In genomic region chr7:138850083-138850482, GRCm38 (mm10) we compare ENCODE assay signal across 19 mouse cellular contexts. TPM values are rescaled to one million over a fixed set of nuclear protein-coding genes. Genes with fewer than 3 reads are reported as not detected.
A peak's percentile ranks its signal among the peaks of the same experiment; 100 is the strongest.
DNase-seq lines count a peak whose midpoint lies in the region; ATAC-seq and TF ChIP-seq lines count a peak whose summit lies in the region.
"Had no signal": no experiment of that assay in that cellular context is flagged by ENCODE, and none has a peak within 500 bp of the region (broad histone marks: within the 10 kb centered on the region; RNA-seq: fewer than 3 reads in every experiment).

No protein-coding gene starts in this region.

- peaks cover 10% of the 10 kb centered on the region for H3K4me1 ChIP-seq in forebrain, embryonic 11.5 days (replicated peaks; ENCODE audit: control insufficient read depth, insufficient read depth, low read length)
- peaks cover 31% of the 10 kb centered on the region for H3K4me1 ChIP-seq in forebrain, embryonic 16.5 days (replicated peaks; ENCODE audit: control insufficient read depth, insufficient read depth, low read length)
- H3K4me1 ChIP-seq in liver, embryonic 13.5 days (replicated peaks): peaks cover 40% of the 10 kb centered on the region
- peaks cover 15% of the 10 kb centered on the region for H3K4me1 ChIP-seq in liver, embryonic 11.5 days (replicated peaks; ENCODE audit: control insufficient read depth, insufficient read depth, low read length)
- H3K4me1 ChIP-seq in ES-Bruce4 (ENCODE audit: control insufficient read depth, insufficient read depth, low read length): peaks cover 2% of the 10 kb centered on the region
- peaks cover 32% of the 10 kb centered on the region for H3K4me1 ChIP-seq in embryonic facial prominence, embryonic 15.5 days

- DNase-seq in forebrain, embryonic 11.5 days (ENCODE audit: low spot score): peak; percentile 28
- DNase-seq in liver, embryonic 13.5 days: no peak
- no peak for DNase-seq in liver, embryonic 11.5 days (ENCODE audit: low spot score)
- no peak for DNase-seq in thymus, postnatal 25 days
- DNase-seq in spleen, adult 18-20 months: no peak
- DNase-seq: adrenal gland, postnatal 14 days; cerebellum, adult 2 months; cerebellum, postnatal 25 days; kidney, postnatal 25 days; lung, postnatal 10 days; retina, postnatal 1 day; right cerebral cortex, postnatal 25 days had no signal

- peak; percentile 96 for TF ChIP-seq EP300 in ES-Bruce4 (IDR thresholded peaks at IDR 0.05; ENCODE audit: insufficient read depth, low read depth, low read length)

- no peaks in the 10 kb centered on the region for H3K9me3 ChIP-seq in forebrain, embryonic 11.5 days (ENCODE audit: control insufficient read depth, low read length)
- no peaks in the 10 kb centered on the region for H3K9me3 ChIP-seq in forebrain, embryonic 16.5 days (ENCODE audit: control insufficient read depth, low read length)
- H3K9me3 ChIP-seq in liver, embryonic 13.5 days (replicated peaks): no peaks in the 10 kb centered on the region
- no peaks in the 10 kb centered on the region for H3K9me3 ChIP-seq in liver, embryonic 11.5 days (ENCODE audit: control insufficient read depth, low read length)
- H3K9me3 ChIP-seq in ES-Bruce4 (replicated peaks; ENCODE audit: control insufficient read depth, insufficient read depth, low read length, poor library complexity, severe bottlenecking): no peaks in the 10 kb centered on the region
- no peaks in the 10 kb centered on the region for H3K9me3 ChIP-seq in embryonic facial prominence, embryonic 15.5 days (replicated peaks)

- no peak overlapping the region for H3K27ac ChIP-seq in forebrain, embryonic 11.5 days (ENCODE audit: low read depth, low read length)
- no peak overlapping the region for H3K27ac ChIP-seq in forebrain, embryonic 16.5 days (ENCODE audit: low read length)
- H3K27ac ChIP-seq in liver, embryonic 13.5 days: 0 out of 2 replicates have a peak overlapping the region, but pooled peaks have one; percentile 18
- H3K27ac ChIP-seq in liver, embryonic 11.5 days (ENCODE audit: low read depth, low read length): no peak overlapping the region
- peak overlapping the region; percentile 98 for H3K27ac ChIP-seq in ES-Bruce4 (ENCODE audit: insufficient read depth, low read length)
- 0 out of 2 replicates have a peak overlapping the region, but pooled peaks have one; percentile 28 for H3K27ac ChIP-seq in embryonic facial prominence, embryonic 15.5 days (replicated peaks)
- H3K27ac ChIP-seq: hindbrain, postnatal 0 days had no signal

- H3K36me3 ChIP-seq in forebrain, embryonic 11.5 days (ENCODE audit: control insufficient read depth, insufficient read depth, low read length): no peaks in the 10 kb centered on the region; the same call in 1 of the 2 replicates
- peaks cover 12% of the 10 kb centered on the region; the same call in 1 of the 2 replicates for H3K36me3 ChIP-seq in forebrain, embryonic 16.5 days (ENCODE audit: control insufficient read depth, insufficient read depth)
- H3K36me3 ChIP-seq in liver, embryonic 13.5 days: peaks cover 45% of the 10 kb centered on the region
- peaks cover 12% of the 10 kb centered on the region for H3K36me3 ChIP-seq in liver, embryonic 11.5 days (ENCODE audit: control insufficient read depth, insufficient read depth, low read length)
- H3K36me3 ChIP-seq in ES-Bruce4 (ENCODE audit: control insufficient read depth, insufficient read depth, low read length, poor library complexity, severe bottlenecking): peaks cover 21% of the 10 kb centered on the region
- H3K36me3 ChIP-seq in embryonic facial prominence, embryonic 15.5 days: peaks cover 20% of the 10 kb centered on the region

- no peak overlapping the region for H3K4me3 ChIP-seq in forebrain, embryonic 11.5 days (ENCODE audit: low read depth, low read length)
- no peak overlapping the region for H3K4me3 ChIP-seq in forebrain, embryonic 16.5 days (replicated peaks; ENCODE audit: low read length)
- H3K4me3 ChIP-seq in liver, embryonic 13.5 days (replicated peaks): no peak overlapping the region
- H3K4me3 ChIP-seq in liver, embryonic 11.5 days (ENCODE audit: low read depth, low read length): no peak overlapping the region
- peak overlapping the region; percentile 38 for H3K4me3 ChIP-seq in ES-Bruce4 (ENCODE audit: low read depth, low read length)
- H3K4me3 ChIP-seq in embryonic facial prominence, embryonic 15.5 days (replicated peaks): no peak overlapping the region

- no peak overlapping the region for H3K4me2 ChIP-seq in forebrain, embryonic 11.5 days (ENCODE audit: low read depth, low read length, severe bottlenecking)
- H3K4me2 ChIP-seq in forebrain, embryonic 16.5 days (ENCODE audit: low read length): no peak overlapping the region
- no peak overlapping the region for H3K4me2 ChIP-seq in liver, embryonic 13.5 days
- no peak overlapping the region for H3K4me2 ChIP-seq in liver, embryonic 11.5 days
- H3K4me2 ChIP-seq in embryonic facial prominence, embryonic 15.5 days (replicated peaks): no peak overlapping the region
- H3K4me2 ChIP-seq: heart, embryonic 11.5 days; midbrain, embryonic 11.5 days had no signal

- TF ChIP-seq POLR2A in ES-Bruce4 (IDR thresholded peaks at IDR 0.05; ENCODE audit: insufficient read depth, low read length): no peak

- no peak for TF ChIP-seq CTCF in ES-Bruce4 (IDR thresholded peaks at IDR 0.05; ENCODE audit: low read depth, low read length)

- H3K27me3 ChIP-seq in forebrain, embryonic 11.5 days (ENCODE audit: control insufficient read depth, insufficient read depth, low read length): no peaks in the 10 kb centered on the region
- H3K27me3 ChIP-seq in forebrain, embryonic 16.5 days (replicated peaks; ENCODE audit: control insufficient read depth, insufficient read depth, low read length): no peaks in the 10 kb centered on the region
- H3K27me3 ChIP-seq in liver, embryonic 13.5 days: no peaks in the 10 kb centered on the region
- no peaks in the 10 kb centered on the region for H3K27me3 ChIP-seq in liver, embryonic 11.5 days (replicated peaks; ENCODE audit: control insufficient read depth, insufficient read depth, low read length)
- no peaks in the 10 kb centered on the region for H3K27me3 ChIP-seq in ES-Bruce4 (ENCODE audit: control insufficient read depth, insufficient read depth, low read length, poor library complexity, severe bottlenecking)
- H3K27me3 ChIP-seq in embryonic facial prominence, embryonic 15.5 days: no peaks in the 10 kb centered on the region

- no peak overlapping the region for H3K9ac ChIP-seq in forebrain, embryonic 11.5 days (ENCODE audit: low read length)
- H3K9ac ChIP-seq in forebrain, embryonic 16.5 days (replicated peaks; ENCODE audit: low read depth, low read length): no peak overlapping the region
- H3K9ac ChIP-seq in liver, embryonic 13.5 days: 0 out of 2 replicates have a peak overlapping the region, but pooled peaks have one; percentile 6
- H3K9ac ChIP-seq in liver, embryonic 11.5 days (ENCODE audit: low read depth, low read length): no peak overlapping the region
- H3K9ac ChIP-seq in ES-Bruce4 (ENCODE audit: low read depth, poor library complexity, severe bottlenecking): peak overlapping the region; percentile 48; the same call in 1 of the 2 replicates
- H3K9ac ChIP-seq in embryonic facial prominence, embryonic 15.5 days: no peak overlapping the region

- ATAC-seq in forebrain, embryonic 11.5 days (replicated peaks; ENCODE audit: low FRiP score): no peak
- ATAC-seq in forebrain, embryonic 16.5 days: no peak
- ATAC-seq in liver, embryonic 13.5 days (ENCODE audit: low read depth): no peak
- no peak for ATAC-seq in liver, embryonic 11.5 days (replicated peaks; ENCODE audit: low FRiP score)
- ATAC-seq in embryonic facial prominence, embryonic 15.5 days (ENCODE audit: insufficient number of reproducible peaks, low FRiP score, low TSS enrichment, low read depth): no peak
- ATAC-seq: hindbrain, postnatal 0 days; intestine, postnatal 0 days had no signal

RNA-seq across cellular contexts. Expression of gene Mapk1ip1, which starts 4.0 kb away (rescaled TPM):
- 13.0 and 14.7 TPM in 2 replicates for polyA plus RNA-seq in forebrain, embryonic 11.5 days (2014; fragmentation: Nextera tagmentation; extraction: Ambion mirVana)
- 35.0 and 37.6 TPM in 2 replicates for polyA plus RNA-seq in forebrain, embryonic 16.5 days (2015; fragmentation: Nextera tagmentation; extraction: Ambion mirVana)
- 3.3 and 3.8 TPM in 2 replicates for polyA plus RNA-seq in liver, embryonic 13.5 days (2015; fragmentation: Nextera tagmentation; extraction: Ambion mirVana)
- 6.6 and 7.4 TPM in 2 replicates for polyA plus RNA-seq in liver, embryonic 11.5 days (2014; fragmentation: Nextera tagmentation; extraction: Ambion mirVana)
- 22.9 and 24.7 TPM in 2 replicates for polyA plus RNA-seq in ES-Bruce4 (2011; ENCODE audit: insufficient read depth, insufficient read length, low read depth, missing spikeins)
- 16.5 and 16.7 TPM in 2 replicates for polyA plus RNA-seq in embryonic facial prominence, embryonic 15.5 days (2015; fragmentation: Nextera tagmentation; extraction: Ambion mirVana)

RNA-seq across cellular contexts. Expression of gene Ppp2r2d, which starts 4.2 kb away (rescaled TPM):
- polyA plus RNA-seq in forebrain, embryonic 11.5 days (2014; fragmentation: Nextera tagmentation; extraction: Ambion mirVana): 72.9 and 73.9 TPM in 2 replicates
- 72.2 and 73.0 TPM in 2 replicates for polyA plus RNA-seq in forebrain, embryonic 16.5 days (2015; fragmentation: Nextera tagmentation; extraction: Ambion mirVana)
- polyA plus RNA-seq in liver, embryonic 13.5 days (2015; fragmentation: Nextera tagmentation; extraction: Ambion mirVana): 18.0 and 18.3 TPM in 2 replicates
- polyA plus RNA-seq in liver, embryonic 11.5 days (2014; fragmentation: Nextera tagmentation; extraction: Ambion mirVana): 40.9 and 42.0 TPM in 2 replicates
- 85.7 and 88.8 TPM in 2 replicates for polyA plus RNA-seq in ES-Bruce4 (2011; ENCODE audit: insufficient read depth, insufficient read length, low read depth, missing spikeins)
- polyA plus RNA-seq in embryonic facial prominence, embryonic 15.5 days (2015; fragmentation: Nextera tagmentation; extraction: Ambion mirVana): 37.7 and 39.1 TPM in 2 replicates

RNA-seq across cellular contexts. Expression of gene Bnip3, which starts 59.2 kb away (rescaled TPM):
- 85.4 and 96.4 TPM in 2 replicates for polyA plus RNA-seq in forebrain, embryonic 11.5 days (2014; fragmentation: Nextera tagmentation; extraction: Ambion mirVana)
- 88.9 and 97.8 TPM in 2 replicates for polyA plus RNA-seq in forebrain, embryonic 16.5 days (2015; fragmentation: Nextera tagmentation; extraction: Ambion mirVana)
- 51.3 and 56.6 TPM in 2 replicates for polyA plus RNA-seq in liver, embryonic 13.5 days (2015; fragmentation: Nextera tagmentation; extraction: Ambion mirVana)
- polyA plus RNA-seq in liver, embryonic 11.5 days (2014; fragmentation: Nextera tagmentation; extraction: Ambion mirVana): 200 and 218 TPM in 2 replicates
- 70.8 and 73.7 TPM in 2 replicates for polyA plus RNA-seq in ES-Bruce4 (2011; ENCODE audit: insufficient read depth, insufficient read length, low read depth, missing spikeins)
- 97.6 and 119 TPM in 2 replicates for polyA plus RNA-seq in embryonic facial prominence, embryonic 15.5 days (2015; fragmentation: Nextera tagmentation; extraction: Ambion mirVana)

Comparison
In these comparisons a context has a peak if more than half of its experiments do, and no peak if none do; other contexts are left out.
1. H3K27ac ChIP-seq: peak in liver, embryonic 13.5 days (single experiment), ES-Bruce4 (single experiment) and embryonic facial prominence, embryonic 15.5 days (single experiment); none in forebrain, embryonic 11.5 days (single experiment), forebrain, embryonic 16.5 days (single experiment) and liver, embryonic 11.5 days (single experiment).
2. H3K9ac ChIP-seq: peak in liver, embryonic 13.5 days (single experiment) and ES-Bruce4 (single experiment); none in forebrain, embryonic 11.5 days (single experiment), forebrain, embryonic 16.5 days (single experiment), liver, embryonic 11.5 days (single experiment) and embryonic facial prominence, embryonic 15.5 days (single experiment).